Mouse (Mus musculus): ENCODE measurements around the gene Gm19402. TPM values are rescaled to one million over a fixed set of nuclear protein-coding genes. Genes with fewer than 3 reads are reported as not detected.

The Gm19402 gene
- not detected for total RNA-seq (2023)

DNA sequence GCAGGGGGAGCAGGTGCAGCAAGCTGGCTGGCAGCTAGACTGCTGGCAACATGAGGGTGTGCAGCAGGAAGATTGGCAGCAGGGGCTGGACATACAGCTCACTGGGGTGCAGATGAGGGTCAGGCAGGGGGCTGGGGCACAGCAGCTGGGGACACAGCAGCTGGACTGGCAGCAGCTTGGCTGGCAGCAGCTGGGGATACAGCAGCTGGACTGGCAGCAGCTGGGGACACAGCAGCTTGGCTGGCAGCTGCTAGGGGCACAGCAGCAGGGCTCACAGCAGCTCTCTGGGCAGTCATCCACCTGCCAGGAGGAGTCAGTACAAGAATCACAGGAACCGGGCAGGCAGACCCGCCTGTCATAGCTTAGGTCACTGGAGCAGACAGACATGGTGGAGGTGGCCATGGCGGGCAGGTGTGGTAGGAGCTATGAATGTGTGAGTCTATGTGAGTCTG is at the start of gene Gm19402:
TSS of gene Gm19402 (minus strand) at position 402 of the 452 bp plus-strand sequence.

GRCm38 (mm10) chr10:77726186-77726585 is 35.6 kb upstream of the Gm19402 start, which contains the start of gene Gm10100:
Gene Gm10100, plus strand, starts transcription at chr10:77726486.

GRCm38 (mm10) chr10:77720299-77720698 is 29.7 kb upstream of the Gm19402 start, which contains the start of gene Krtap12-1:
Gene Krtap12-1, plus strand, starts transcription at chr10:77720599.

DNA sequence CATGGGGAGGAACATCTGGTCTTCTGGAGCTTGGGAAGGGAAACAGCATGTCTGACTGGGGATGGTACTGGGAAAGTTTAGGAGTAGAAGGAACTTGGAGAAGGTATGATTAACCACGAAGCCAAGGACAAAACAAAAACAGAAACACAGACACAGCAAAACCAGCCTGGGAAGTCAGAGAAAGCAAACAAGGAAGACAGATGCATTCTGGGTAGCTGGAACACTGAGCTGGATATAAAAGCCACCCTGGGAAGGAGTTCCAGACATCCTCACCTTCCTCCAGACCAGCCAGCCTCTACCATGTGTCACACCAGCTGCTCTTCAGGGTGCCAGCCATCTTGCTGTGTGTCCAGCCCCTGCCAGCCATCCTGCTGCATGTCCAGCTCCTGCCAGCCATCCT is 24.9 kb upstream of the Gm19402 start, which contains the start of gene Gm10142:
TSS of gene Gm10142 (plus strand) at position 301 of the 400 bp plus-strand sequence.

GRCm38 (mm10) chr10:77711157-77711556 is 20.6 kb upstream of the Gm19402 start, which contains the start of gene Gm10024:
Gene Gm10024, plus strand, starts transcription at chr10:77711457.

DNA sequence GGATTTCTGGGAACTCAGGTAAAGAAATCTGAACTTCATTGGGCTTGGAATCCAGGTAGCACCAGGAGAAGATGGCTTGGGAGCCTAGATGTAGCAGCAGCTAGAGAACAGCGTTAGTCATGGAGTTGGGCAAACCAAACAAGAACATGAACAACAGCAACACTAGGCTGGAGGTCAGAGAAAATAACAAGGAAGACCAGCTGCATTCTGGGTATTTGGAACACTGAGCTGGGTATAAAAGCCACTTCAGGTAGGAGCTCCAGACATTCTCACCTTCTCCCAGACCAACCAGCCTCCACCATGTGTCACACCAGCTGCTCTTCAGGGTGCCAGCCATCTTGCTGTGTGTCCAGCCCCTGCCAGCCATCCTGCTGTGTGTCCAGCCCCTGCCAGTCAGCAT is 15.8 kb upstream of the Gm19402 start, which contains the start of gene Gm10272:
TSS of gene Gm10272 (plus strand) at position 301 of the 400 bp plus-strand sequence.

DNA sequence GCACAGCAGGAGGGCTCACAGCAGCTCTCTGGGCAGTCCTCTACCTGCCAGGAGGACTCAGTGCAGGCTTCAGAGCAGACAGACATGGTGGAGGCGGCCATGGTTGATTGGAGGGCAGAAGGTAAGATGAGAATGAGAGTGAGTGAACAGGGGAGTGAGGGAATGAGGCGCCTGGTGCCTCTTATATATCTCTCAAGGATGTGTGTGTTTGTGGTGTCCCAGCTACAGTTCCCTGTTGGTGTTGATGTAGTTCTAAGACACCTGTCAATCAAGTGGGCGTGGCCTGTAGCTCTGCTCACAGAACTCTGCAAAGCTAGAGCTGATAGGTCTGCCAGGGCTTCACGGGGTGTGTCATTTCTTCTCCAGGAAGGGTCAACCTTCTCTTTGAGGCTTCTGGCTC is 6.6 kb upstream of the Gm19402 start, which contains the start of gene Gm9508:
TSS of gene Gm9508 (minus strand) at position 101 of the 400 bp plus-strand sequence.

GRCm38 (mm10) chr10:77685895-77686664 is 4.5 kb downstream of the Gm19402 start, which contains the start of gene Tspear:
Gene Tspear, plus strand, starts transcription at chr10:77686569.

Other genes with a start within 250 kb of the Gm19402 start
- gene Fam207a, start 175.0 kb downstream of the Gm19402 start, total RNA-seq (2023): 23.1 TPM
- 225 TPM for gene Itgb2, start 160.5 kb downstream of the Gm19402 start, total RNA-seq (2023)
- 100 TPM for gene Pttg1ip, start 109.0 kb downstream of the Gm19402 start, total RNA-seq (2023)
- gene Sumo3, start 84.7 kb downstream of the Gm19402 start, total RNA-seq (2023): 67.6 TPM
- not detected for gene Gm49325, start 84.6 kb downstream of the Gm19402 start, total RNA-seq (2023)
- 34.7 TPM for gene Ube2g2, start 68.5 kb downstream of the Gm19402 start, total RNA-seq (2023)
- gene Tspear, start 4.2 kb downstream of the Gm19402 start, total RNA-seq (2023): 0.64 TPM
- not detected for gene Gm9508, start 6.5 kb upstream of the Gm19402 start, total RNA-seq (2023)
- gene Gm10272, start 15.9 kb upstream of the Gm19402 start, total RNA-seq (2023): not detected
- not detected for gene Gm10024, start 20.7 kb upstream of the Gm19402 start, total RNA-seq (2023)
- not detected for gene Gm10142, start 25.1 kb upstream of the Gm19402 start, total RNA-seq (2023)
- gene Krtap12-1, start 29.8 kb upstream of the Gm19402 start, total RNA-seq (2023): not detected
- gene Gm10100, start 35.7 kb upstream of the Gm19402 start, total RNA-seq (2023): not detected
- not detected for gene Gm18596, start 51.9 kb upstream of the Gm19402 start, total RNA-seq (2023)
- gene Gm9736, start 60.6 kb upstream of the Gm19402 start, total RNA-seq (2023): not detected
- gene Gm3233, start 68.9 kb upstream of the Gm19402 start, total RNA-seq (2023): not detected
- gene Gm3238, start 80.6 kb upstream of the Gm19402 start, total RNA-seq (2023): not detected
- not detected for gene Gm7138, start 86.2 kb upstream of the Gm19402 start, total RNA-seq (2023)
- not detected for gene Gm3250, start 91.8 kb upstream of the Gm19402 start, total RNA-seq (2023)
- gene Gm7137, start 97.4 kb upstream of the Gm19402 start, total RNA-seq (2023): not detected
- gene Gm9639, start 104.3 kb upstream of the Gm19402 start, total RNA-seq (2023): not detected
- not detected for gene Gm19668, start 108.4 kb upstream of the Gm19402 start, total RNA-seq (2023)
- gene Gm9507, start 121.1 kb upstream of the Gm19402 start, total RNA-seq (2023): not detected
- gene Gm2696, start 123.9 kb upstream of the Gm19402 start, total RNA-seq (2023): not detected
- not detected for gene Krtap10-4, start 136.3 kb upstream of the Gm19402 start, total RNA-seq (2023)
- gene Krtap10-10, start 145.2 kb upstream of the Gm19402 start, total RNA-seq (2023): not detected
- gene Gm36176, start 156.0 kb upstream of the Gm19402 start, total RNA-seq (2023): not detected
- gene Gm10318, start 162.1 kb upstream of the Gm19402 start, total RNA-seq (2023): not detected
- not detected for gene Gm3285, start 171.2 kb upstream of the Gm19402 start, total RNA-seq (2023)
- not detected for gene Lrrc3, start 211.8 kb upstream of the Gm19402 start, total RNA-seq (2023)